Mouse (Mus musculus): ENCODE data around the gene Errfi1. TPM values are rescaled to one million over a fixed set of nuclear protein-coding genes. Genes with fewer than 3 reads are reported as not detected.
A peak's percentile ranks its signal among the peaks of the same experiment; 100 is the strongest.
"Not testable (repeated sequence)": the region's sequence is repeated elsewhere in the genome, so short reads cannot be mapped to it uniquely, and the experiment has no call there.

Gene Errfi1
- polyA plus RNA-seq, 1 experiment from 2014 or later = 30.6 TPM

DNA sequence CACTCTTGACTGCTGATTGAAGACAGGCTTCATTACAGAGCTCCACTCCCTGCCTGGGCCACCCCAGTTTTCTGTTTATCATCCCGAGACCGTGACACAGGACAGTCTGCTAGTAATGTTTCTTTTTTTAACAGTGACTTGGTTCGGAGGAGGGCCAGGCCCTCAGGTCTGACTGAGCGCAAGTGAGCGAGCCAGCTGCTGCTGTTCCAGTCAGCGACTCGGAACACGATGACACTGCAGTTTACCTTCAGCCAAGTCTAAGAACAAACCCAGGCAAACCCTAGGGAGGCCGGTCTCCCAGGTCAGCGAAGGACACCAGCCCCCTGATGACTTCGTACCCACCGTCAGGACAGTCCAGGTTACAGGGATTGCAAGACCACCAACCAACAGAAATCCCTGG, 48.3 kb downstream of the Errfi1 start:
- Histone ChIP-seq H3K4me3 (ENCODE audit: low read depth, low read length) (no peak overlapping the region), H3K9me3 (ENCODE audit: control insufficient read depth, low read length) (no peaks in the 10 kb centered on the region), H3K4me1 (replicated peaks; ENCODE audit: control insufficient read depth, insufficient read depth) (no peaks in the 10 kb centered on the region), H3K9ac (ENCODE audit: low read length) (no peak overlapping the region), H3K4me2 (replicated peaks; ENCODE audit: low read depth) (no peak overlapping the region), H3K36me3 (ENCODE audit: control insufficient read depth, insufficient read depth, low read length) (peaks cover 30% of the 10 kb centered on the region), H3K27ac (replicated peaks) (no peak overlapping the region), H3K27me3 (ENCODE audit: control insufficient read depth, insufficient read depth, low read length) (no peaks in the 10 kb centered on the region)
- TF ChIP-seq CTCF (IDR thresholded peaks at IDR 0.05; ENCODE audit: low read depth) (no peak), EP300 (optimal IDR thresholded peaks at IDR 0.05) (no peak)
- peak; percentile 10; the same call in 1 of the 2 replicates for ATAC-seq (ENCODE audit: low FRiP score, low TSS enrichment)
- WGBS = 83% methylated on average over 12 of the region's 12 CpGs
- peak; percentile 12 for DNase-seq (ENCODE audit: low spot score)

DNA sequence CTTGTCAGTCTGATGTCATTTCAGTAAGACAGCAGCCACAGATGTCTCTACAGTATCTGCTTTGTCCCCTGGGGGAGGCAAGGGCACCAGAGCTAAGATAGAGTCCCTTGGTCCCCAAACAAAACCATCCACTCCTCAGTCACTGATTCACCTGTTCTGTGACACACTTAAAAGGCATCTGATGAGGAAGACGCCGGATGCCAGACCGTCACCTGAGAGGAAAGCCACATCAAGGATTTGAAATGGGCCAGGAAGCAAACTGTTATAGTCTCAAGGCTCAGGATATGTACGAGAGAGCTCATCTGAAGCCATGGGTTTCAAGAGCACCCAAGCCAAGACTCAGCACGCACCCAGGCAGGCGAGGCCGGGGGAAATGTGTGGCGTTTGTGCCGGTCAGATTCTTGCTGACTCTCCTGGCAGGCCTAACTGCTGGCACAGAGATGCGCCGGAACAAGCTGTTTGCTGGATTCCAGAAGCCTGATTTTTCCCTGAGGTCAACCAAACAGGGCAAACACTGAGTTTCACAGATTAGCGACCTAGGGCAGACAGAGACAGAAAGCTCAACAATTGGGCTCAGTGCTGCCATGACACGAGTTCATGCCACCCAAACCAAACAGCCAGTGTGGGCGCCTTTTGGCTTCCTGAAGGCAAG, 49.5 kb downstream of the Errfi1 start:
- no peaks in the 10 kb centered on the region for H3K27me3 ChIP-seq (ENCODE audit: control insufficient read depth, insufficient read depth, low read length)
- H3K9me3 ChIP-seq (ENCODE audit: control insufficient read depth, low read length) = no peaks in the 10 kb centered on the region
- peaks cover 26% of the 10 kb centered on the region for H3K36me3 ChIP-seq (ENCODE audit: control insufficient read depth, insufficient read depth, low read length)
- no peak overlapping the region for H3K4me3 ChIP-seq (ENCODE audit: low read depth, low read length)
- no peak for TF ChIP-seq CTCF (IDR thresholded peaks at IDR 0.05; ENCODE audit: low read depth)
- TF ChIP-seq EP300 (optimal IDR thresholded peaks at IDR 0.05) = no peak
- DNase-seq (ENCODE audit: low spot score) (no peak), ATAC-seq (ENCODE audit: low FRiP score, low TSS enrichment) (no peak)
- no peak overlapping the region for H3K4me2 ChIP-seq (replicated peaks; ENCODE audit: low read depth)
- H3K27ac ChIP-seq (replicated peaks) = no peak overlapping the region
- H3K4me1 ChIP-seq (replicated peaks; ENCODE audit: control insufficient read depth, insufficient read depth) = no peaks in the 10 kb centered on the region
- WGBS = 91% methylated on average over 14 of the region's 14 CpGs
- no peak overlapping the region for H3K9ac ChIP-seq (ENCODE audit: low read length)

DNA sequence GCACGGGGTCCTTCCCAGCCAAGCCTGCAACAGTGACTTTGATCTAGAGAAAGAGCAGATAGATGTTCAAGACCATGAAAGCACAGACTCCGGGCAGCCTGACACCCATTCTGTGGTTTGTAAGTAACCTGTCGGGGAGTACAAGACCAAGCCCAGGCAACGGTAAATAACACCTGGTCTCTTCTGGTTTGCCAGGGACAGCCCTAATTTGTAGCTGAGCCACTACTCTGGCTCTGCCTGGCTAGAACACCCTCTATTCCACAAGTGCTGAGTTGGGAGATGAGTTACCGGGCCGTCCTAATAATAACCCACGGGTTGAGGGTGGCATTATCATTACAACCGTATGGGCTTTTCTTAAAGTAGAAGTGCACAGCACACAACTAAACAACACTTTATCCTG, 53.4 kb downstream of the Errfi1 start:
- ATAC-seq (ENCODE audit: low FRiP score, low TSS enrichment) (no peak), DNase-seq (ENCODE audit: low spot score) (no peak)
- H3K9ac ChIP-seq (ENCODE audit: low read length) = no peak overlapping the region
- H3K4me2 ChIP-seq (replicated peaks; ENCODE audit: low read depth) = no peak overlapping the region
- no peaks in the 10 kb centered on the region for H3K27me3 ChIP-seq (ENCODE audit: control insufficient read depth, insufficient read depth, low read length)
- peaks cover 15% of the 10 kb centered on the region; the same call in 1 of the 2 replicates for H3K36me3 ChIP-seq (ENCODE audit: control insufficient read depth, insufficient read depth, low read length)
- H3K9me3 ChIP-seq (ENCODE audit: control insufficient read depth, low read length) = no peaks in the 10 kb centered on the region
- H3K4me3 ChIP-seq (ENCODE audit: low read depth, low read length) = no peak overlapping the region
- TF ChIP-seq CTCF (IDR thresholded peaks at IDR 0.05; ENCODE audit: low read depth) (no peak), EP300 (optimal IDR thresholded peaks at IDR 0.05) (no peak)
- H3K4me1 ChIP-seq (replicated peaks; ENCODE audit: control insufficient read depth, insufficient read depth) = no peaks in the 10 kb centered on the region
- H3K27ac ChIP-seq (replicated peaks) = no peak overlapping the region
- 92% methylated on average over 8 of the region's 8 CpGs for WGBS

DNA sequence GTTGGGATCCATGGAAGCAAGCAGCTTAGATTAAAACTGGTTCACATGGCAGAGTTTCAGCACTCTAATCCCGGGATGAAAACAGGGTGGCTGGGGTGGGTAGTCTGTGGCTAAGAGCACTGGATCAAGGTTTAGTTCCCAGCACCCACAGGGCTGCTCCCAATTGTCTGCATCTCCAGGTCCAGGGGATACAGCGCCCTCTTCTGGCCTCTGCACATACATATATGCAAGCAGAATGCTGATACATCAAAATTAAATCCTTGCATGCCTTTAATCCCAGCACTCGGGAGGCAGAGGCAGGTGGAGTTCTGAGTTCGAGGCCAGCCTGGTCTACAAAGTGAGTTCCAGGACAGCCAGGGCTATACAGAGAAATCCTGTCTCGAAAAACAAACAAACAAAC, 54.8 kb downstream of the Errfi1 start:
- H3K4me1 ChIP-seq (replicated peaks; ENCODE audit: control insufficient read depth, insufficient read depth); ATAC-seq (ENCODE audit: low FRiP score, low TSS enrichment); H3K9me3 ChIP-seq (ENCODE audit: control insufficient read depth, low read length); H3K27me3 ChIP-seq (ENCODE audit: control insufficient read depth, insufficient read depth, low read length); H3K4me2 ChIP-seq (replicated peaks; ENCODE audit: low read depth); H3K27ac ChIP-seq (replicated peaks); DNase-seq (ENCODE audit: low spot score); H3K4me3 ChIP-seq (ENCODE audit: low read depth, low read length); H3K36me3 ChIP-seq (ENCODE audit: control insufficient read depth, insufficient read depth, low read length); H3K9ac ChIP-seq (ENCODE audit: low read length): not testable (repeated sequence)
- peak; percentile 45 for TF ChIP-seq CTCF (IDR thresholded peaks at IDR 0.05; ENCODE audit: low read depth)
- 77% methylated on average over 5 of the region's 5 CpGs for whole genome bisulfite sequencing

DNA sequence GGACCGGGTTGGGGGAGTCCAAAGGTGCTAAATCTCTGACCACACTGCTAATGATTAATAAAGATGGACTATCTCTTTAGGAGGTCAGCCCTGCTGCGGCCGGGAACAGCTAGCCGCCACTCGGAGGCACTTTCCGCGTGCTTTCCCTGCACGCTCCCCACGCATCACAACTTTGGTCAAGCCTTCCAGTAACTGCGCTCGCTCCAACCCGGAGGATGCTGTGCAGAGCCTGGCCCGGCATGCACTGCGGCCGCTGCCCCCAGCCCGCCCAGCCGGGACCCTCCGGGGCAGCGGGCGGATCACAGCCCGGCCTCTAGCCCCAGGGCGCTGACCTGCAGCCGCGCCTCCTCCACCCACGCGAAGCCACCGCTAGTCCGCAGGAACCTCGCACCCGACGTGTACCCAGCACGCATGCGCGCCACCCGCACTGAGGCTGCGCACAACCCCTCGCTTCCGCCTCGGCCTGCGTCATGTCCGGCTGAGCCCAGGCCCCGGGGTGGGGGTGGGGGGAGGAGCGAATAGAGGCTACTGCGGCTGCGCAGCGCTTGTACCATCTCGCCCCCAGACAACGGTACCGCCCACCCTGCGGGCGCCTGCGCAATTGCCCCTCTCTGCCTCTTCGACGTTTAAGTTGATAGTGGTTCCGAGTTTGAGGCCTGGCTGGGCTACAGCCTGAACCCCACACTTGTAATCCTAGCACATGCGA, 55.9 kb downstream of the Errfi1 start:
- Histone ChIP-seq H3K4me3 (ENCODE audit: low read depth, low read length) (peak overlapping the region; percentile 77), H3K36me3 (ENCODE audit: control insufficient read depth, insufficient read depth, low read length) (peaks cover 6% of the 10 kb centered on the region; the same call in 1 of the 2 replicates), H3K4me2 (replicated peaks; ENCODE audit: low read depth) (peak overlapping the region; percentile 85), H3K9ac (ENCODE audit: low read length) (peak overlapping the region; percentile 83), H3K9me3 (ENCODE audit: control insufficient read depth, low read length) (no peaks in the 10 kb centered on the region), H3K4me1 (replicated peaks; ENCODE audit: control insufficient read depth, insufficient read depth) (no peaks in the 10 kb centered on the region), H3K27me3 (ENCODE audit: control insufficient read depth, insufficient read depth, low read length) (no peaks in the 10 kb centered on the region), H3K27ac (replicated peaks) (peak overlapping the region; percentile 84)
- TF ChIP-seq CTCF (IDR thresholded peaks at IDR 0.05; ENCODE audit: low read depth) = peak; percentile 43; the same call in 1 of the 2 replicates
- TF ChIP-seq EP300 (optimal IDR thresholded peaks at IDR 0.05) = no peak
- WGBS = under 1% methylated on average over 52 of the region's 56 CpGs
- ATAC-seq (ENCODE audit: low FRiP score, low TSS enrichment) (peak; percentile 92), DNase-seq (ENCODE audit: low spot score) (peak; percentile 100)

Measured in stomach, postnatal 0 days (tissue).